Mouse (Mus musculus): ENCODE measurements around the gene Mpl.

DNA sequence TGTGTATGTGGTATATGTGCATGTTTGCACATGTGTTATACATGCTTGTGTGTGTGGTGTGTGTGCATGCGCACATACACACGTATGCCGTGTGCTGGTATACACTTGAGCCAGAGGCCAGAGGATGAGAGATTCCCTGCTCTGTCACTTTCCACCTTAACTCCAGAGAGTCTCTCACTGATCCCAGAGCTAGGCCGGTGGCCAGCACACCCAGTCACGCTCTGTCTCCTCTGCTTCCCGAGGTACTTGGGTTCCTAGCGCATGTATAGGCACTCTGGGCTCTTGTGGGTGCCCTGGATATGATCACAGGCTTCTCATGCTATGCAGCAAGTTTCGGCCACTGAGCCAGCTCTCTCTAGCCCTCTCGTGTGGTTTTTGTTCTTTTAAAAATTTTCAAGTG, 43.5 kb upstream of the Mpl start:
- TF ChIP-seq CTCF (IDR thresholded peaks at IDR 0.05; ENCODE audit: low read depth, low read length), result no peak
- TF ChIP-seq POLR2A (IDR thresholded peaks at IDR 0.05; ENCODE audit: borderline replicate concordance, low read depth, low read length), result no peak

All from bone marrow macrophage, adult 2 months (primary cell).